Mouse (Mus musculus): ENCODE results near the gene Exoc7. TPM values are rescaled to one million over a fixed set of nuclear protein-coding genes. Genes with fewer than 3 reads are reported as not detected.

Exoc7 gene
- polyA plus RNA-seq, 1 experiment from 2014 or later: 51.1 TPM

- Histone ChIP-seq H3K9ac (ENCODE audit: low read length) (no peak overlapping the region), H3K27ac (replicated peaks in 1 of 2; ENCODE audit: control insufficient read depth in 1 of 2, insufficient read depth in 1 of 2, low read depth in 2 of 2, low read length in 2 of 2) (no peak overlapping the region), H3K4me1 (ENCODE audit: control insufficient read depth in 2 of 2, insufficient read depth in 2 of 2, low read length in 2 of 2) (peaks cover 6 to 8% of the 10 kb centered on the region in 2 experiments; a peak in 2 of 4 replicates), H3K27me3 (ENCODE audit: control insufficient read depth, insufficient read depth, low read length) (no peaks in the 10 kb centered on the region), H3K4me2 (ENCODE audit: low read length) (no peak overlapping the region), H3K4me3 (ENCODE audit: control insufficient read depth in 1 of 2, insufficient read depth in 1 of 2, low read depth in 1 of 2, low read length in 2 of 2) (no peak overlapping the region), H3K9me3 (ENCODE audit: control insufficient read depth, low read length) (no peaks in the 10 kb centered on the region), H3K36me3 (ENCODE audit: control insufficient read depth, insufficient read depth, low read length) (peaks cover 96% of the 10 kb centered on the region)
- 85% methylated on average over 14 of the region's 14 CpGs for WGBS
- ATAC-seq (ENCODE audit: insufficient number of reproducible peaks, insufficient read depth, low FRiP score, low read depth): no peak
These were observed 59.4 kb downstream of the Exoc7 start for GRCm38 (mm10) chr11:116247502-116248222.

- Histone ChIP-seq H3K9me3 (ENCODE audit: control insufficient read depth, low read length) (no peaks in the 10 kb centered on the region), H3K4me1 (ENCODE audit: control insufficient read depth in 2 of 2, insufficient read depth in 2 of 2, low read length in 2 of 2) (no peaks in the 10 kb centered on the region), H3K4me3 (ENCODE audit: control insufficient read depth in 1 of 2, insufficient read depth in 1 of 2, low read depth in 1 of 2, low read length in 2 of 2) (no peak overlapping the region), H3K27ac (replicated peaks in 1 of 2; ENCODE audit: control insufficient read depth in 1 of 2, insufficient read depth in 1 of 2, low read depth in 2 of 2, low read length in 2 of 2) (no peak overlapping the region), H3K27me3 (ENCODE audit: control insufficient read depth, insufficient read depth, low read length) (no peaks in the 10 kb centered on the region), H3K36me3 (ENCODE audit: control insufficient read depth, insufficient read depth, low read length) (peaks cover 76% of the 10 kb centered on the region), H3K9ac (ENCODE audit: low read length) (no peak overlapping the region), H3K4me2 (ENCODE audit: low read length) (no peak overlapping the region)
- no peak for ATAC-seq (ENCODE audit: insufficient number of reproducible peaks, insufficient read depth, low FRiP score, low read depth)
- WGBS: 81% methylated on average over 6 of the region's 6 CpGs
These were observed 61.4 kb downstream of the Exoc7 start for GRCm38 (mm10) chr11:116245616-116246015.

GRCm38 (mm10) chr11:116244580-116244979 is 62.5 kb downstream of the Exoc7 start:
- ATAC-seq (ENCODE audit: insufficient number of reproducible peaks, insufficient read depth, low FRiP score, low read depth): no peak
- Histone ChIP-seq H3K4me2 (ENCODE audit: low read length) (no peak overlapping the region), H3K4me1 (ENCODE audit: control insufficient read depth in 2 of 2, insufficient read depth in 2 of 2, low read length in 2 of 2) (no peaks in the 10 kb centered on the region), H3K27me3 (ENCODE audit: control insufficient read depth, insufficient read depth, low read length) (no peaks in the 10 kb centered on the region), H3K9ac (ENCODE audit: low read length) (no peak overlapping the region), H3K9me3 (ENCODE audit: control insufficient read depth, low read length) (no peaks in the 10 kb centered on the region), H3K27ac (replicated peaks in 1 of 2; ENCODE audit: control insufficient read depth in 1 of 2, insufficient read depth in 1 of 2, low read depth in 2 of 2, low read length in 2 of 2) (no peak overlapping the region), H3K36me3 (ENCODE audit: control insufficient read depth, insufficient read depth, low read length) (peaks cover 66% of the 10 kb centered on the region), H3K4me3 (ENCODE audit: control insufficient read depth in 1 of 2, insufficient read depth in 1 of 2, low read depth in 1 of 2, low read length in 2 of 2) (no peak overlapping the region)
- WGBS: 80% methylated on average over 8 of the region's 8 CpGs

GRCm38 (mm10) chr11:116241744-116242235 is 65.2 kb downstream of the Exoc7 start:
- Histone ChIP-seq H3K27ac (replicated peaks in 1 of 2; ENCODE audit: control insufficient read depth in 1 of 2, insufficient read depth in 1 of 2, low read depth in 2 of 2, low read length in 2 of 2) (no peak overlapping the region), H3K9ac (ENCODE audit: low read length) (no peak overlapping the region), H3K27me3 (ENCODE audit: control insufficient read depth, insufficient read depth, low read length) (peaks cover 19% of the 10 kb centered on the region), H3K4me3 (ENCODE audit: control insufficient read depth in 1 of 2, insufficient read depth in 1 of 2, low read depth in 1 of 2, low read length in 2 of 2) (no peak overlapping the region), H3K9me3 (ENCODE audit: control insufficient read depth, low read length) (no peaks in the 10 kb centered on the region), H3K4me1 (ENCODE audit: control insufficient read depth in 2 of 2, insufficient read depth in 2 of 2, low read length in 2 of 2) (no peaks in the 10 kb centered on the region; a peak in 1 of 4 replicates), H3K36me3 (ENCODE audit: control insufficient read depth, insufficient read depth, low read length) (peaks cover 38% of the 10 kb centered on the region), H3K4me2 (ENCODE audit: low read length) (no peak overlapping the region)
- WGBS: 65% methylated on average over 12 of the region's 12 CpGs
- no peak for ATAC-seq (ENCODE audit: insufficient number of reproducible peaks, insufficient read depth, low FRiP score, low read depth)

GRCm38 (mm10) chr11:116239797-116240196 is 67.2 kb downstream of the Exoc7 start:
- Histone ChIP-seq H3K36me3 (ENCODE audit: control insufficient read depth, insufficient read depth, low read length) (peaks cover 18% of the 10 kb centered on the region), H3K4me1 (ENCODE audit: control insufficient read depth in 2 of 2, insufficient read depth in 2 of 2, low read length in 2 of 2) (no peaks in the 10 kb centered on the region; a peak in 1 of 4 replicates), H3K4me3 (ENCODE audit: control insufficient read depth in 1 of 2, insufficient read depth in 1 of 2, low read depth in 1 of 2, low read length in 2 of 2) (no peak overlapping the region), H3K27me3 (ENCODE audit: control insufficient read depth, insufficient read depth, low read length) (peaks cover 35% of the 10 kb centered on the region), H3K27ac (replicated peaks in 1 of 2; ENCODE audit: control insufficient read depth in 1 of 2, insufficient read depth in 1 of 2, low read depth in 2 of 2, low read length in 2 of 2) (no peak overlapping the region), H3K4me2 (ENCODE audit: low read length) (no peak overlapping the region), H3K9ac (ENCODE audit: low read length) (no peak overlapping the region), H3K9me3 (ENCODE audit: control insufficient read depth, low read length) (no peaks in the 10 kb centered on the region)
- WGBS: 28% methylated on average over 7 of the region's 7 CpGs
- ATAC-seq (ENCODE audit: insufficient number of reproducible peaks, insufficient read depth, low FRiP score, low read depth): no peak

Other genes with a start within 250 kb of the Exoc7 start
- gene Unc13d, start 229.3 kb downstream of the Exoc7 start, polyA plus RNA-seq (2014; fragmentation: Nextera tagmentation; extraction: Ambion mirVana): 0.66 and 0.69 TPM in 2 replicates
- gene Wbp2, start 220.2 kb downstream of the Exoc7 start, polyA plus RNA-seq (2014; fragmentation: Nextera tagmentation; extraction: Ambion mirVana): 139 and 141 TPM in 2 replicates
- gene Trim47, start 180.0 kb downstream of the Exoc7 start, polyA plus RNA-seq (2014; fragmentation: Nextera tagmentation; extraction: Ambion mirVana): 63.3 and 66.1 TPM in 2 replicates
- gene Trim65, start 176.1 kb downstream of the Exoc7 start, polyA plus RNA-seq (2014; fragmentation: Nextera tagmentation; extraction: Ambion mirVana): 3.8 and 4.8 TPM in 2 replicates
- gene Mrpl38, start 168.4 kb downstream of the Exoc7 start, polyA plus RNA-seq (2014; fragmentation: Nextera tagmentation; extraction: Ambion mirVana): 92.3 and 96.6 TPM in 2 replicates
- gene Fbf1, start 139.1 kb downstream of the Exoc7 start, polyA plus RNA-seq (2014; fragmentation: Nextera tagmentation; extraction: Ambion mirVana): 13.6 and 14.9 TPM in 2 replicates
- gene Ten1, start 108.4 kb downstream of the Exoc7 start, polyA plus RNA-seq (2014; fragmentation: Nextera tagmentation; extraction: Ambion mirVana): 85.1 and 89.4 TPM in 2 replicates
- gene Acox1, start 108.2 kb downstream of the Exoc7 start, polyA plus RNA-seq (2014; fragmentation: Nextera tagmentation; extraction: Ambion mirVana): 36.8 and 39.6 TPM in 2 replicates
- 0.58 and 0.63 TPM in 2 replicates for gene Evpl, start 69.2 kb downstream of the Exoc7 start, polyA plus RNA-seq (2014; fragmentation: Nextera tagmentation; extraction: Ambion mirVana)
- gene Srp68, start 33.0 kb downstream of the Exoc7 start, polyA plus RNA-seq (2014; fragmentation: Nextera tagmentation; extraction: Ambion mirVana): 55.5 and 57.7 TPM in 2 replicates
- not detected in 2 replicates for gene Galr2, start 26.3 kb downstream of the Exoc7 start, polyA plus RNA-seq (2014; fragmentation: Nextera tagmentation; extraction: Ambion mirVana)
- gene Foxj1, start 28.2 kb upstream of the Exoc7 start, polyA plus RNA-seq (2014; fragmentation: Nextera tagmentation; extraction: Ambion mirVana): 0.07 and 0.12 TPM in 2 replicates
- 8.3 and 8.4 TPM in 2 replicates for gene Rnf157, start 105.8 kb upstream of the Exoc7 start, polyA plus RNA-seq (2014; fragmentation: Nextera tagmentation; extraction: Ambion mirVana)
- 53.4 and 62.9 TPM in 2 replicates for gene Ubald2, start 126.9 kb upstream of the Exoc7 start, polyA plus RNA-seq (2014; fragmentation: Nextera tagmentation; extraction: Ambion mirVana)
- not detected in 2 replicates for gene Qrich2, start 159.0 kb upstream of the Exoc7 start, polyA plus RNA-seq (2014; fragmentation: Nextera tagmentation; extraction: Ambion mirVana)
- 89.8 and 93.4 TPM in 2 replicates for gene Prpsap1, start 187.0 kb upstream of the Exoc7 start, polyA plus RNA-seq (2014; fragmentation: Nextera tagmentation; extraction: Ambion mirVana)
- 2.3 and 2.5 TPM in 2 replicates for gene Sphk1, start 223.7 kb upstream of the Exoc7 start, polyA plus RNA-seq (2014; fragmentation: Nextera tagmentation; extraction: Ambion mirVana)

All from heart, embryonic 14.5 days (tissue).